Mouse (Mus musculus) thymus, postnatal 10 days (tissue): ENCODE data around the gene Npcd.
A peak's percentile ranks its signal among the peaks of the same experiment; 100 is the strongest.

ENCODE experiments used
- DNase-seq, 2 experiments: peaks; one replicate each; pipeline ENCODE4 v3.0.0; 2021; ENCODE audit warnings: low spot score in 2 of 2

The Npcd gene

GRCm38 (mm10) chr15:79834130-79834880 lies at the start of gene Npcd, which contains the start of gene Cbx6:
TSS of gene Npcd (minus strand) at chr15:79834237.
TSS of gene Cbx6 (minus strand) at chr15:79834688.
- DNase-seq: peak; percentile 96 to 98

GRCm38 (mm10) chr15:79883352-79883822 lies 49.4 kb upstream of the Npcd start:
- DNase-seq: peak; percentile 81 to 96

- no peak for DNase-seq
These were observed 48.7 kb upstream of the Npcd start for GRCm38 (mm10) chr15:79882623-79883267.

- no peak for DNase-seq
These were observed 46.4 kb upstream of the Npcd start for GRCm38 (mm10) chr15:79880477-79880876.

- DNase-seq: no peak
These were observed 45.3 kb upstream of the Npcd start for GRCm38 (mm10) chr15:79879319-79879718.

- no peak for DNase-seq
These were observed 44.7 kb upstream of the Npcd start for GRCm38 (mm10) chr15:79878725-79879136.

- no peak for DNase-seq
These were observed 41.4 kb upstream of the Npcd start for GRCm38 (mm10) chr15:79875261-79875995.

- DNase-seq: no peak
These were observed 40.0 kb upstream of the Npcd start for GRCm38 (mm10) chr15:79873995-79874394.

- no peak for DNase-seq
These were observed 39.5 kb upstream of the Npcd start for GRCm38 (mm10) chr15:79873545-79873944.

- DNase-seq: no peak
These were observed 33.4 kb upstream of the Npcd start for GRCm38 (mm10) chr15:79867260-79868002.

GRCm38 (mm10) chr15:79859821-79860220 lies 25.8 kb upstream of the Npcd start:
- no peak for DNase-seq

GRCm38 (mm10) chr15:79858979-79859378 lies 24.9 kb upstream of the Npcd start:
- DNase-seq: no peak

GRCm38 (mm10) chr15:79850143-79850542 lies 16.1 kb upstream of the Npcd start:
- no peak for DNase-seq

GRCm38 (mm10) chr15:79847100-79847499 lies 13.1 kb upstream of the Npcd start:
- DNase-seq: no peak

- DNase-seq: no peak
These were observed 11.9 kb upstream of the Npcd start for GRCm38 (mm10) chr15:79845986-79846385.

GRCm38 (mm10) chr15:79842985-79843384 lies 8.9 kb upstream of the Npcd start:
- DNase-seq: no peak

GRCm38 (mm10) chr15:79840281-79840680 lies 6.2 kb upstream of the Npcd start:
- no peak for DNase-seq

GRCm38 (mm10) chr15:79834881-79835260 lies 834 bp upstream of the Npcd start:
- no peak for DNase-seq

- peak; percentile 30 to 32 for DNase-seq
These were observed 586 bp downstream of the Npcd start for GRCm38 (mm10) chr15:79833251-79834050.

- DNase-seq: peak; percentile 69 to 87
These were observed 1.8 kb downstream of the Npcd start for GRCm38 (mm10) chr15:79832064-79832900.
